Comparison of ENCODE assay signal across 19 mouse cellular contexts in the genomic region with DNA sequence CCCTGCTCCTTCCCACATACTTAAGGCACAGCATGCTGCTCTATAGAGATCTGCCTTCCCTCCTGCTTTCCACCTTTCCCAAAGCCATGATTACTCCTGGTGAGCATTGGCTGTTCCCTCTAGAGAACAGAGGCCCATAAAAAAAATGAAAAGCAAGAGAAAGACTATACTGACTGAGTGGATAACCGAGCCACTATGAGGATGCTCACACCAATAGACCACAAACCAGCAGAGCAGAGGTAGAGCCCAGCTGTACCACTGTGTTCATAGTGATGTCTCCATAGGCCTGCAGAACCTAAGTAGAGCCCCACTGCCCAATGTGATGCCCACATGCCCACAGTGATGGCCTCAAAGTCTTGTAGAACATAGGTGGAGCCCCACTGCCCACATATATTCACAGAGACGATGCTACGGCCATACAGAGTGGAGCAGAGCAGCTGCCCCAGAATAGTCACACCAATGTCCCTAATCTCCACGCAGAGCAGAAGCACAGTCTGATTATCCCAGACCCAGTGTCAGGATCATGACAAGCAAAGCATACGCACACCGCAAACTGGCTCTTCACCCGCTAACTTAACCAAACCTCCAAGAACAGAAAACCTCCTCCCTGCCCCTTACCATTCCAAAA.
"Had no signal": no experiment of that assay in that cellular context is flagged by ENCODE, and none has a peak within 500 bp of the region (broad histone marks: within the 10 kb centered on the region; RNA-seq: fewer than 3 reads in every experiment).

No protein-coding gene starts in this region.

- H3K4me2 ChIP-seq: liver, embryonic 13.5 days; midbrain, embryonic 11.5 days; midbrain, embryonic 15.5 days; stomach, embryonic 15.5 days had no signal

- ATAC-seq: intestine, embryonic 16.5 days; midbrain, embryonic 15.5 days had no signal

- H3K9me3 ChIP-seq: liver, embryonic 13.5 days; midbrain, embryonic 15.5 days; stomach, embryonic 15.5 days had no signal

- H3K27ac ChIP-seq: kidney, postnatal 0 days; left cerebral cortex, adult 2 months; liver, embryonic 13.5 days; midbrain, embryonic 15.5 days; stomach, embryonic 15.5 days had no signal

- H3K9ac ChIP-seq: liver, embryonic 13.5 days; midbrain, embryonic 15.5 days; stomach, embryonic 15.5 days had no signal

- H3K36me3 ChIP-seq: liver, embryonic 13.5 days; midbrain, embryonic 15.5 days; stomach, embryonic 15.5 days had no signal

- H3K27me3 ChIP-seq: liver, embryonic 13.5 days; midbrain, embryonic 15.5 days; stomach, embryonic 15.5 days had no signal

- H3K4me3 ChIP-seq: left cerebral cortex, adult 2 months; liver, embryonic 13.5 days; midbrain, embryonic 15.5 days; myocyte; stomach, embryonic 15.5 days had no signal

- H3K4me1 ChIP-seq: liver, embryonic 13.5 days; midbrain, embryonic 15.5 days; stomach, embryonic 15.5 days had no signal

- DNase-seq: kidney, adult 18-20 months; kidney, postnatal 25 days; layer of hippocampus, postnatal 36 days; left cerebral cortex, postnatal 4 days; liver, embryonic 13.5 days; lung, adult 2 months; lung, postnatal 14 days; lung, postnatal 4 days; retina, postnatal 1 day; right cerebral cortex, postnatal 25 days; spleen, adult 18-20 months; thymus, postnatal 25 days had no signal
